Mouse (Mus musculus): ENCODE measurements around the gene Rwdd2b.

GRCm38 (mm10) chr16:87432033-87432814, 8.1 kb downstream of the Rwdd2b start, which contains the start of gene Ltn1:
- no peak for TF ChIP-seq CTCF (IDR thresholded peaks at IDR 0.05; ENCODE audit: control insufficient read depth, insufficient read depth, low read length)
- TF ChIP-seq POLR2A (IDR thresholded peaks at IDR 0.05; ENCODE audit: borderline replicate concordance, control insufficient read depth, low read depth, low read length), result peak; percentile 69; the same call in 1 of the 2 replicates

Measured in bone marrow, adult 2 months (tissue).